Mouse (Mus musculus): ENCODE results near the gene Unc79.

Unc79 gene

DNA sequence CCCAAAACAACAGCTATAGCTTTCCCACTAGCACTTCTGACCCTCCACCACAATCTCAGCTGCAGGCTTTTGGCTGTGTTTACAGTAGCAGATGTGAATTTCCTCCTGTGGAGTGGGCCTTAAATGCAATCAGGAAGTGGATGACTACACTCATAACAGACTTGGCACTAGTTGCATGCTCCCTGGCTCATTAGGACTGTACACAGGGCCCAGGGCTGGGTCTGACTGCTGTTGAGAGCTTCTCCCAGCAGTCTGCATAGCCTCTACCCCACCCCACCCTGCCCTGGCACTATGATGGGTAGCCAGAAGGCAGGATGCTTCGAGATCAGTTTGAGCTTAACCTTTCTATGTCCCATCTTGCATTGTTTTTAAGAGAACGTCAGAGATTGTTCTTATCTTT, 91.5 kb downstream of the Unc79 start:
- DNase-seq (ENCODE audit: low spot score in 2 of 2), result no peak

DNA sequence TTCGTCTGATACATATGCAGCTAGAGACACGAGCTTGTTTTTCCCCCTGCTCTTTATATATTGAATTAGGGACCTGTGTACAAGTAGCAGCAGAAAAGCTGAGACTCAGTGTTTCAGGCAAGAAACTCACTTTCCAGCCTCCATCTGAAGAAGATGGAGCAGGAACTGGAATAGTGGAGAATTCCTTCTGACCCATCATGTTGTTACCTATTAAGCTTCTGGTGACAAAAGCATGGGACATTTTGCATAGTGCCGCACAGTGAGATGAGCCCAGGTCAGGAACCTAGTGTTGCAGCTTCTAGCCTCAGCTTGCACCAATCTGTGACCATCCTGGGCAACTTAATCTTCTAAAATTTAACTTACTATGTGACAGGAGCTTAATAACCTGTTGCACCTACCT, 92.7 kb downstream of the Unc79 start:
- no peak for DNase-seq (ENCODE audit: low spot score in 2 of 2)

DNA sequence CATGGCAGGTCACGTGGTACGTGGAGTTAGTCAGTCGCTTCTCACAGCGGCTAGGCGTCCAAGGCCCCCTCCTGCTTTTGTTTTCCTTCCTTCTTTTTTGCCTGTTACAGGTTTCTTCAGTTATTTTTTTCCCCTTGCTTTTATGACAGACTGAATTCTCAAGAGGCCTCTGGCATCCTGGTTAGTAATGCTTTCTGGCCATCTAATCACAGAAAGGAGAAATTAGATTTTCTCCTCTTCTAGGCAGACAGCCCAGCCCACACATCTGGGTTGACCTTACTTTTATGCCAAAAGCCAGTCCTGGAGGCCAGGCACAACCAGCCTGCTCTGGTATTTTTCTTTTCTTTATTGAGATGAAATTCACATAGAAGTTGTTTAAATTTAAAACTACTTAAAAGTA, 94.1 kb downstream of the Unc79 start:
- no peak for DNase-seq (ENCODE audit: low spot score in 2 of 2)

DNA sequence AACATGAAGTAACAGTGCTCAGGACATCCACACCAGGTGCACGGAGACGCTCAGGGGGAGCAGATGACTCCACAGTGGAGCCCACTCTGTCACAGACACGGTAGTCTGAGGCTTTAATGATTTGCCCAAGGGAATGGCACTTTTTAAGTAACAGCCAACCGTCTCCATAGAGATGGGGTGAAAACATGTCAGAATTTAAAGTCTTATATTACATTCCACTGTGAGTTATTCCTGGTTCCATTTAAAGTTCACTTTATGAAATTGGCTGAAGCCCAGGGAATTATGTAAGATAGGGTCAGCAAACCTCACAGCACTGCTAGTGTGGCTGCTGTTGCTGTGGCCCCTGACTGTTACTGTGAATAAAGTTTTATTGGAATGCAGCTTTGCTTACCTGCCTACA, 95.8 kb downstream of the Unc79 start:
- DNase-seq (ENCODE audit: low spot score in 2 of 2), result no peak

DNA sequence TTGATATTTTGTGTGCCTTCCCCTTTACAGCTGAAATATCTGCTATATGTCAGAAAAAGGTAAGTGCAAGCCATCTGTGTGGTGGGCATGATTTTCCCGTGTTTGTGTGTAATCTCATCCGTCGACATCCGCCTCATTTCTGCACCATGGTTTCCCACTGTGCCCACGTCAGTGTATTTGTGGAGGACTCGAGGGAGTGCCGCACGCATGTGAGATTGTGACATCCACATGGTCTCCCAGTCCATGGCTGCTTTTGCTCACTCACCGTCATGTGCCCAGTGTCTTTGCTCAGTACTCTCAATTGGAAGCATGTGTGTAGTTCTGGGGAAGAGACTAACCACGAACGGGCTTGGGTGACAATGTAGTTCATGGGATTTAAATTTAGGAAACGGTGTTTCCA, 101.2 kb downstream of the Unc79 start:
- no peak for DNase-seq (ENCODE audit: low spot score in 2 of 2)

DNA sequence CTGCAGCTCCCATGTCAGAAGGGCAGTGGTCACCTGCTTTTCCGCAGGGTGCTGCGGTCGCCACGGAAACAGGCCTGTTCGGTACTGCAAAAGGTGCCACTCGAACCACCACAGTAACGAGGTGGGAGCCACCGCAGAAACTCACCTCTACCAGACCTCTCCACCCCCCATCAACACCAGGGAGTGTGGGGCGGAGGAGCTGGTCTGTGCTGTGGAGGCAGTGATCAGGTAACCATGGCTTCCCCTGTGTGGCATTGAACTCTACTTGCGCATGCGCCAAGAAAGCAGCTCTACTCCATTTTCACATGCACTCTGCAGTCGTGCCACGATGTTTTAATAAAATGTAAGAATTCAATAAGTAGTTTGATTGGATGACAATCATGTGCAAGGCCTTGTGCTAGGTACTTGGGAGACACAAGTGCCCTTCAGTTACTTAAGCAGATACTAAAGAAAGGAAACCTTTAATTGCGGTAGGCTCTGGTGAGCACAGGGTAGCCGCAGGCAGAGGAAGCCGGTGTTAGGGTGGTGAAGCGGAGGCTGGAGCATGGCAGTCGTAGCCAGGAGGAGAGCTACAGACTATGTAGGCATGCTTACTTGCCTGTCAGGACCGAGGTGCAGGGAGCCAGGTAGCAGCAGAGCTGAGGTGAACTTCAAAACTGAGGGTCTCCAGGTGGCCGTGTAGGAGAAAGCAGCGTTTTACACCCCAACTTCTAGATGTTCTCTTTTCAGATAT, 110.8 kb downstream of the Unc79 start:
- DNase-seq (ENCODE audit: low spot score in 2 of 2), result no peak

DNA sequence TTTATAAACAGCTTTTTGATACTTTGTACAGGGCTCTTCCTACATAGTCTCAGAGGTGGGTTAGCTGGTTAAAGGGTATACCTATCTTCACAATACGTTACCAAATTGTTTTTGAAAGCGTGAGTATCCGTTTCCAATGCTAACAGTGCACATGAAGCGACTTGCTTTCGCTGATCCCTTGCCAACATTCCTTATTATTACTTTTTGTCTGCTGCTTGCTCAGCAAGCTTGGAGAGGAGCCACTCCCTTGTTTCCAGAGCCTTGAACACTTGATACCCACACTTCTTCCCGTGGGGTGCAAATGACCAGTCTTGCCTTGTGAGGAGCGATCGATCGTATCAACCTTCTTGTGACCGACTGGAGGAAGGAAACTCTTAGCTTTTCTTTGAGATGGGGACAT, 112.1 kb downstream of the Unc79 start:
- no peak for DNase-seq (ENCODE audit: low spot score in 2 of 2)

DNA sequence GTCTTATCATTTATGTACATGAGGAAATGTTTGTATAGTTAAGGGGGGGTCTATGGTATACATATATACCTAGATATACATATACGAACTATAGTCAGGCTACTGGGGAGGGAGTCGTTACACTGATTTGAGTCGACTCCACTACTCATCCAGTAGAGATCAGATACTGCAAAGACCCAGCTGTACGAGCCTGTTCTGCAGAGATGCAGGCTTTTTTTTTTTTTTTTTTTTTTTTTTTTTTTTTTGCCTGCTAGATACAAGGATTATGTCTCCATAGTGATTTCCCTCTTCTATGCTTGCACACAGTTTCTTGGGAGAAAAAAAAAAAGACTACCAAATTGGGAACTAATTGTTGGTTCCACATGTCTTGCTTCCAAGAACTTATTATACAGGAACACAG, 113.5 kb downstream of the Unc79 start:
- DNase-seq (ENCODE audit: low spot score in 2 of 2), result no peak

DNA sequence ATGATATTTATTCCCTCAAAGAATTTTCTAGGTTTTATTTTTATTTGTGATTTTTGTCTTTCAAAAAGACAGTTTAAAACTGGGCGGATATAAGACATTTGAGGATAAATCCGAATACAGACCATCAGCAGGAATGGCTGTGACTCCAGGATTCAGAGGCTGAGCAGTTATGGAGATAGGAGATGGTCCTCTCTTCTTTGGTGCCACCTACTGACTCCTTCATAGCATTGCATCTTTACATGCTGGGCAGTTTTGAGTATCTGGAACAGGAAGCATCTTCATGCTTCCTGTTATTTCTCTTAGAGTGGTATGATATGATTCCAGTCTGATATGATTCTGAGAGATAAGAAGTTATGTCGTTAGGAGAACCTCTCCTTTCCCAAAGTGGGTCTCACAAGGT, 116.3 kb downstream of the Unc79 start:
- no peak for DNase-seq (ENCODE audit: low spot score in 2 of 2)

DNA sequence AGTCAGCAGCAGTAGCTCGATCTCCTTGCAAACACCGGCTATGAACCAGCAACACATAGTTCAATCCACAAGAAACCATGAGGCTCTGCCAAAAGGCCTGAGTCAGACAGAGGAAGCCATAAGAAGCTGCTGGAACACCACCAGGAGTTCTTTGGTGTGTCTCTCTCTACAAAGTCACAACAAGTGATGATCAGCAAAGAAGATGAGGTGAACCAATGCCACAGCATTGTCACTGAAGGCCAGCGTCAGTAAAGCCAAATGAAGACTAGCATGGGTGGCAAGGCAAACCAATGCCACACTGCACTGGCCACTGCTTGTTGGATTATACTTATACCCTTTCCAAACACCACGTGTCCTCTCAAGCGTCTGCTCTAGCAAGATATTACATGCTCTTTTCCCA, 119.5 kb downstream of the Unc79 start:
- DNase-seq (ENCODE audit: low spot score in 2 of 2), result no peak

DNA sequence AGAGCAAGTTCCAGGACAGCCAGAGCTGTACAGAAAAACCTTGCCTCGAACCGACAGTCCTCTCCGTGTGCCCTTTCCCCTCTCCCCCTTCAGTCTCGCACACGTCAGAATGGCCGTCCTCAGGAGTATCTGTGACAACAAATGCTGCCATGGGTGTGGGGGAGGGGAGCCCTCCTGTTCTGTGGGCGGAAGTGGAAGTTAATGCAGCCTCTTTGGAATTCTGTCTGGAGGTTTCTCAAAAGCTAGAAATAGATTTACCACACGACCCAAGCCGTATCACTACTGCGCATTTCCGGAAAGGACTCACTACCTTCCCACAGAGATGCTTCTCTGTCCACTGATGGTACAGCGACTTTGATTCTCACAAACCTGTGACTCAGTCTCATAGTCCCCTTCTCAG, 120.9 kb downstream of the Unc79 start:
- DNase-seq (ENCODE audit: low spot score in 2 of 2), result no peak

DNA sequence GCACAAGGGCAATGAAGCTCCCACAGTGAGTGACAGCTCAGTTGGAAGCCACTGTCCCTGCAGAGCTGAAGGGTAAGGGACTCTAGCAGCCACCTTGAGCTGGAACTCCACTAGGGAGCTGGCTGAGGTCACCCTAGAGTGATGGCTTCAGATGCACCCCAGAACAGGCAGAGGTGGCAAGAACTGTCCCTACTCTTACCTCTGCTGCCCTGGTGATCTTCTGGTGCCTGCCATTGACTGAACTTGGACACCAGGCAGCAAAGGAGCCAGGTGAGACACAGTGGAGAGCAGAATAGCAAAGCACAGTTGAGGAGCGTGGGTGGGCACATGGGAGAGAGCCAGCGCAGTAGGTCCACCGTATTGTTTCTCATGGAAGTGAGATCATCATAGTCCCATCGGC, 125.3 kb downstream of the Unc79 start:
- no peak for DNase-seq (ENCODE audit: low spot score in 2 of 2)

DNA sequence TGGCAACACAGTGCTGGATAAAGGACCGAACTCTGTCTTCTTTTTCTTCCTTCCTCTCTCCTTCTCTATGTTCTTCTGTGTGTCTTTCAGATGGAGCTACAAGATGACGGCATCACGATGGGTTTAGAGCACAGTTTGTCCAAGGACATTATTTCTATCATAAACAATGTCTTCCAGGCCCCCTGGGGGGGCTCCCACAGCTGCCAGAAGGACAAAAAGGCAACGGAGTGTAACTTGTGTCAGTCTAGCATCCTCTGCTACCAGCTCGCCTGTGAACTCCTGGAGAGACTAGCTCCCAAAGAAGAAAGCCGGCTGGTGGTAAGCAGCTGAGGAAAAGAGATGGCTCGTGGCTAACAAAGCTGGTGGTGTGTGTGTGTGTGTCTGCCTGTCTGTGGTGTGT, 130.1 kb downstream of the Unc79 start:
- DNase-seq (ENCODE audit: low spot score in 2 of 2), result no peak

DNA sequence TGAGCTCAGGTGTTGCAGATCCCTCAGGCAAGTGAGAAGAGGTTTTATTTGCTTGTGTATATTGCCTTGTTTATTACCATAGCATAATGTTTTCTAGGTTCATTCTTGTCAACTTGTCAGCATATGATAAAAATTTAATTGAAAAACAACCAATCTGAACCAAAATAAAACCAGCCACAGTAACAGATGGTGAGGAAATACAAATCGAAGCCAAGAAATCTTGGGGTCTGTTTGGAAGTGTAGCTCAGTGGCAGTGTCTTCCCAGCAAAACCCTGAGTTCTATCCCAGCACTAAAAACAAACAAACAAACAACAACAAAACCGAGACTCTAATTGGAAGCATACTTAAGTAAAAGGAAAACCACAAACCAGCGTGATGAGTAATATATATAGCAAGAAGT, 131.4 kb downstream of the Unc79 start:
- no peak for DNase-seq (ENCODE audit: low spot score in 2 of 2)

DNA sequence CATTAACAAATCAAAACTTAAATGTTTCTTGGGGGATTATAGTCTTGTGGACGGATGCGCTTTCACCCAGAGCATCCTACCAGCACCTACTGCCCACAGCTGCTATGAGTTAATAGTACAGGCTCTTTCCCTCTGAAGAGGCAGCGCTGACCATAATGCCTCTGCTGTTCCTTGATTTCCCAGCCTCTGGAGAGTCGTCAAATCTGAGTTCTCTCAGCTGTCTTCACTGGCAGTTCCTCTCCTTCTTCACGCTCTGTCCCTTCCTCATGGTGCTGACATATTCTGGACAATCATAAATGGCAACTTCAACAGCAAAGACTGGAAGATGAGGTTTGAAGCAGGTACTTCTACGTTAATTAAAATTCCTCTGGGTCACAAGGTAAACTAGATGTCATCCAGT, 143.2 kb downstream of the Unc79 start:
- no peak for DNase-seq (ENCODE audit: low spot score in 2 of 2)

DNA sequence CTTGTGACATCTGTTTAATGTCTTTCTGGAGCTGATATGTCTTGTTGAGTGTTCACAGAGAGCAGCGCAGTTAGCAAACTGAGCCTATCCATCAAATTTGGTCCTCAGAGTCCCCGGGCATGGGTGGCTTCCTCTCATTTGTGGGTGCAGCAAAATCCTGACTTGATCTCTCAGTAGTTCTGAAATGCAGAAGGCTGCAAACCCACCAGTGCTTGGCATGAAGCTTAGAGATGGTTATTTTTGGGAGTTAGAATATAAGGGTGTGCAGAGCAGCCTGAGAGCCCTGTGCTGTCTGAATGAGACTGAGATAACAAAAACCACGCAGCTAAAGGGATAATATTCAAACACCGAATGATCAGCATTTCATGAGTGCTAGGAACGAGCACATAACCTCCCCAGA, 146.5 kb downstream of the Unc79 start:
- no peak for DNase-seq (ENCODE audit: low spot score in 2 of 2)

DNA sequence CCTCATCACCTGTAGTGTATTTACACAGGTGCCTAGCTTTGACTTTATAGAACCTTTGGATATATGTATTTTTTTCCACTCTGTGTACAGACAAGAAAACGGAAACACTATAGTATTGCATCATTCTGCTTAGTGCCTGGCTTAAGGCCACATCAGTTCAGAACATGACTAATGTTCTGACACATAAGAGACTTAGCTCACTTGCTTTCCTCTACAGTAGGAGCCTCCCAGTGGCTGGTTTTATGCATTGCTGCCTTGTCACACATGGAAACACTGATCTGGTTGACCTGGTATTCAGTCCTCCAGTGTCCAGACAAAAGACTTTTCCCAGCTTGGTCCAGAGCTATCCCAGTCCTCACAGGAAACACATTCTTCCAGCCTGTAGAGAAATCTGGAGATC, 150.5 kb downstream of the Unc79 start:
- DNase-seq (ENCODE audit: low spot score in 2 of 2), result no peak

DNA sequence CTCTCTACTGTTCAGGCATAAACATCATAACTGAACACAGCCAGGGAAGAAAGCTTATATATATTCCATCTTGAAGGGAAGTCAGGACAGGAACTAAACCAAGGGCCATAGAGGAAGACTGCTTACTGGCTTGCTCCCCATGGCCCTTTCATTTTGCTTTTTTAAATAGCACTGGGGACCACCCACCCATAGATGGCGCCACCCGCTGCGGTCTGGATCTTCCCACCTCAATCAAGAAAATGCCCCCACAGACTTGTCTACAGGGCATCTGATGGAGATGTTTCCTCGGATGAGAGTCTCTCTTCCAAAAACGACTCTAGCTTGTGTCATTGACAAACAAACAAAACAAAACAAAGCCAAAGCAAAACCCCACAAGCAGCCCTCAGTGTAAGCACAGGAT, 151.4 kb downstream of the Unc79 start:
- no peak for DNase-seq (ENCODE audit: low spot score in 2 of 2)

DNA sequence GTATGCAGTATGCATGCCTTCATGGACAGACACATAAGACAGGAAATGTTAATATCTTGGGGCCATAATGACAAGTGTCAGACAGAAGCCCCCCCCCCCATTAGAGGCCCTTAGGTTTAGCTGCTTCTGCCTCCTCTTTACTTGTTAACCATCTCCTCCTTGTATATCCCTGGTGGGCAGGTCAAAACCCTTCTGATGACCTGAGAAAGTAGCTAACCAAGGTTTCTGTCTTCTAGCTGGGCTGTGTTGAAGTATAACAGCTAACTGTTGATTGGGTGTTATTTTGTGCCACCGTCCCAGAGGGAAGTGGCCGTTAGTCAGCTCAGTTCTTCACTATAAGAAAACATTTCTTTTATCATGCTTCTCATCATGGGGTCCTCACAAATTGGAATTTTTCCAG, 154.4 kb downstream of the Unc79 start:
- no peak for DNase-seq (ENCODE audit: low spot score in 2 of 2)

DNA sequence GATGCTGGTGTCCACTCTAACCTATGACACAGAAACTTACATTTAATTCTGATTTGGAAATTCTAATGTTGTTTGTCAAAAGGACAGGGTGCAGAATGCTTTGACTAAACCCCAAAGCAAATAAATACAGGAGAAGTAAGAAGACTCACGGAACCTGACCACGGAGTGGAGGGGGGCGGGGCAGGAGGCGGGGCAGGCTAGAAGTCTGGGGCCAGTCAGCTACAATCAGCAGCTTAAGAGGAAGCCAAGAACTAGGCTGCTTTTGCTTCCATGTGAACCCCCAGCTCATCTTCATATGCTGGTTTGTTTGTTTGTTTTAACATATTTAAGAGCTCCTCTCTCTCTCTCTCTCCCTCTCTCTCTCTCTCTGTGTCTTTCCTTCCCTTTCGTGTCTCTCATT, 154.9 kb downstream of the Unc79 start:
- peak in 1 of 2 experiments; percentile 21 for DNase-seq (ENCODE audit: low spot score in 2 of 2)

DNA sequence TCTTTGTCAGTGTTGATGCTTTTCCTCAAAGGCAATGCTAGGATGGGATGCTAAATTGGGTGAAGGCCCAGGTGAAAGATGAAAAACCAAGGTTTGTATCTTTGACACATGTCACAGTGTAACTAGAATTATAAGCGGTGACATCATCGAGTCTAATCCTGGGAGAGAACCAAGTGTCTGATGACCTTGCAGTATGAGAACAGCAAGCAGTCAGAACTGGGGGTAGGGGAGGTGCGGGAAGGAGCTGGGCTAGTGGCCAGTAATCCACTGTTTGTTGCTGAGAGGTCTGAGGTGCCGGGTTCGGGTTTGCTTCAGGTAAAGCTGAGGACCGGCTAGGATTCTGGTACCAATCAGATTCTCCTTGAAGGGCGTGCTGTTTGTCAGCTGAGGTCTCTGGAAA, 160.6 kb downstream of the Unc79 start:
- DNase-seq (ENCODE audit: low spot score in 2 of 2), result no peak

DNA sequence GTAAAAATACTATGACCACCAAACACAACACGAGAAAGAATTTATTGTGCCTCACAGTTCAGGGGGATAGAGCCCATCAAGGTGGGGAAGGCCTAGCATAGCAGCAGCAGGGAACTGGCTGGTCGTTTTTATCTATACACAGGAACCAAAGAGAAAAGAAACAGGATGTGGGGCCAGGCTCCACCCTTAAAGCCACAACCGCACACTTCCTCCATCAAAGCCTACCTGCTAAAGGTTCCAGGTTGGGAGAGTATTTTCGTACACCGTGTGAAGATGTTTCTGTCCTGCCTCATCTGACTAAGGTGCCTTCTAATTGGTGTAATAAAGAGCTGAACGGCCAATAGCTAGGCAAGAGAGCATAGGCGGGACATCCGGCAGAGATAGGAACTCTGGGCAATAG, 168.0 kb downstream of the Unc79 start:
- no peak for DNase-seq (ENCODE audit: low spot score in 2 of 2)

DNA sequence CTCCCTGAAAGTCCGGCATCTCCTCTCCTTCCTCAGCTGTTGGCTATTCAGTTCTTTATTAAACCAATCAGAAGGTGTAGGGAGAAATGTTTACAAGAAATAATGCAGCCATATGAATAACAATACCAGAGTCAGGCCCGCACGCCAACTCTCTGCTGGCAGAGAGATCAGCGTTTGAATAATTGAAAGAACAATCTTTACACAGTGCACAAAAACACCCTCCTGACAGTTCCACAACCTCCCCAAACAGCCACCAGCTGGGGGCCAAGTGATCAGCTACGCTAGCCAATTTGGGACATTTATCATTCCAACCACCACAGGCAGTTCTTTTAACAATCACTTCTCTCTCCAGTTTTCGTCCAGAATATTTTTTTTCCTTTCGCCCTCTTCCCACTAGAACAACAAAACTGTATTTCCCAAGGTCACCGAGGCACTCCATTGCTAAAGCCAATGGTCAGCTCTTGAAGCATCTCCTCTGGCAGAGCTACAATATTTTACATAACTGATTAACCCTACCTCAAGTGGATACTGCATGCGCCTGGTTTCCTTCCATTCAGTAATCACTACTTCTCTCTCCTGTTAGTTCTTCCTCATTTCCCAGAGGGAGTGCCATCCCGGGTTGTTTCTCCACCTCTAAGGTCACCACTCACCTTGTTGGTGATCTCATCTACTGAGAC, 169.0 kb downstream of the Unc79 start:
- DNase-seq (ENCODE audit: low spot score in 2 of 2), result no peak

DNA sequence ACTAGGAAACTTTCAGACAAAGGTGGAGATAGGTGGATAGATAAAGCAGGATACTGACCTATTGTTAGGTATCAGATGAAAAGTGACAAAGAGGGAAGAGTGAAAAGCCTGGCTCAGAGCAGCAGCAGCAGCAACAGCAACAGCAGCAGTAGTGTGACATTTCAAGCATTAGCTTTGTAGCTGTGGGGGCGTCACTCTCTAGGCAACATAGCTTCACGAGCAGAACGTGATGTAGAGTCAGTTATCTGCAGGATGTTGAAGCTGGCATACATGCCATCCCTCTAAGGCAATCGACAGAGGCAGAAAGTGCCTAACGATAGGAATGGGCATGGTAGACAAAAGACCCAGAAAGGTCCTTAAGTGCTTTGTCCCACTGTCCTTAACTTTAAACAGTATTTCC, 173.3 kb downstream of the Unc79 start:
- DNase-seq (ENCODE audit: low spot score in 2 of 2), result no peak
